Mouse (Mus musculus) heart, embryonic 16.5 days (tissue): Measurements from ENCODE around the gene Heg1. TPM values are rescaled to one million over a fixed set of nuclear protein-coding genes. Genes with fewer than 3 reads are reported as not detected.

Source experiments
- ATAC-seq: fragments of 200-750 bp; cut with Nextera tagmentation; replicated peaks from 2 replicates; pipeline ENCODE4 v1.8.0; 2017; ENCODE audit warnings: moderate number of reproducible peaks; ENCODE audit not compliant: insufficient read depth, low FRiP score; ENCODE audit errors: extremely low read depth
- H3K27ac ChIP-seq: fragments of 300-500 bp; sonication (generic); 2 replicates; pipeline ENCODE4 v1.5.1; 2014; ENCODE audit warnings: mild to moderate bottlenecking, low read length, control low read depth, moderate library complexity
- H3K27me3 ChIP-seq: fragments of 300-500 bp; sonication (generic); 2 replicates; pipeline ENCODE4 v1.6.1; 2014; ENCODE audit warnings: low read length, mixed read lengths; ENCODE audit not compliant: control insufficient read depth, insufficient read depth
- H3K36me3 ChIP-seq: fragments of 300-500 bp; sonication (generic); 2 replicates; pipeline ENCODE4 v1.6.1; 2014; ENCODE audit not compliant: control insufficient read depth, insufficient read depth
- H3K4me1 ChIP-seq: fragments of 300-500 bp; sonication (generic); 2 replicates; pipeline ENCODE4 v1.6.1; 2014; ENCODE audit warnings: low read length, mixed read lengths; ENCODE audit not compliant: control insufficient read depth, insufficient read depth
- H3K4me2 ChIP-seq: fragments of 300-500 bp; sonication (generic); 2 replicates; pipeline ENCODE4 v1.6.1; 2014; ENCODE audit warnings: low read depth, mild to moderate bottlenecking, control low read depth, low read length
- H3K4me3 ChIP-seq: fragments of 300-500 bp; sonication (generic); 2 replicates; pipeline ENCODE4 v1.5.1; 2014; ENCODE audit warnings: mild to moderate bottlenecking, control low read depth, low read length
- H3K9ac ChIP-seq: fragments of 300-500 bp; sonication (generic); 2 replicates; pipeline ENCODE4 v1.6.1; 2014; ENCODE audit warnings: low read length, control low read depth
- H3K9me3 ChIP-seq: fragments of 300-500 bp; sonication (generic); replicated peaks from 2 replicates; pipeline ENCODE4 v1.6.1; 2016; ENCODE audit warnings: low read length; ENCODE audit not compliant: control insufficient read depth
- WGBS: fragments of 180-500 bp; shearing (Covaris S2); extraction: QIAGEN DNeasy Blood & Tissue Kit; methylation state at CpG from one replicate; pipeline ENCODE4 v1.1.7; 2014; 5-methylcytosine and 5-hydroxymethylcytosine counted together
- polyA plus RNA-seq: library from polyadenylated mRNA; unstranded; fragments of >200 nt; fragmentation: Nextera tagmentation; extraction: Ambion mirVana; gene quantifications from 2 replicates; pipeline ENCODE4 v1.2.1, GENCODE M21; 2015

The Heg1 gene
- polyA plus RNA-seq, 1 experiment from 2014 or later = 34.0 TPM

DNA sequence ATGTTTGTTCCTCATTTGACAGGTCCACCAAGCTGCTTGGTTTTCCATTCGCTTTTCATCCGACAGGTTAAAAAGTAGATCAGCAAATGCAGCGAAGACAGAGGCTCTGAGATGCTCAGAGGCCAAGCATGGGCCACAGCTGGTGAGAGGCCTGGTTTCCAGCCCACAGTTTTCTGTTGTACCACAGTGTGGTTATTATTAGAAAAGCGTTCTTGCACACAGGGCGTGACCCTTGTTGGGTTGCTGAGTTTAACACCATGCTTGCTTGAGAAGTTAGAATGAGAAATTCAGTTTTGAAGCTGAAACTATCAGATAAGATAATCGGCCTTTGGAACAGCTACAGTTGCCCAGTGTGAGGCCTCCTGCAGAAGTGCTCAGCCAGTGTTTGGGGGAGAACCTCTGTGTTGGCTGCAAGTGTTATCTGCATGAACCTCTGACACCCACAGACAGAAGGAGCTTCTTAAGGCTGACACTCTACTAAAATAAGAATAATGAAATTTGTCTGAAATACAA lies 48.1 kb downstream of the Heg1 start:
- peak overlapping the region; percentile 47; the same call in 1 of the 2 replicates for H3K27ac ChIP-seq
- H3K9me3 ChIP-seq = no peaks in the 10 kb centered on the region
- H3K36me3 ChIP-seq = peaks cover 47% of the 10 kb centered on the region
- peaks cover 15% of the 10 kb centered on the region for H3K4me1 ChIP-seq
- no peaks in the 10 kb centered on the region for H3K27me3 ChIP-seq
- no peak overlapping the region for H3K9ac ChIP-seq
- WGBS = 48% methylated on average over 6 of the region's 6 CpGs
- H3K4me2 ChIP-seq = no peak overlapping the region
- 0 out of 2 replicates have a peak, but pooled peaks have one; percentile 50 for ATAC-seq
- no peak overlapping the region for H3K4me3 ChIP-seq

DNA sequence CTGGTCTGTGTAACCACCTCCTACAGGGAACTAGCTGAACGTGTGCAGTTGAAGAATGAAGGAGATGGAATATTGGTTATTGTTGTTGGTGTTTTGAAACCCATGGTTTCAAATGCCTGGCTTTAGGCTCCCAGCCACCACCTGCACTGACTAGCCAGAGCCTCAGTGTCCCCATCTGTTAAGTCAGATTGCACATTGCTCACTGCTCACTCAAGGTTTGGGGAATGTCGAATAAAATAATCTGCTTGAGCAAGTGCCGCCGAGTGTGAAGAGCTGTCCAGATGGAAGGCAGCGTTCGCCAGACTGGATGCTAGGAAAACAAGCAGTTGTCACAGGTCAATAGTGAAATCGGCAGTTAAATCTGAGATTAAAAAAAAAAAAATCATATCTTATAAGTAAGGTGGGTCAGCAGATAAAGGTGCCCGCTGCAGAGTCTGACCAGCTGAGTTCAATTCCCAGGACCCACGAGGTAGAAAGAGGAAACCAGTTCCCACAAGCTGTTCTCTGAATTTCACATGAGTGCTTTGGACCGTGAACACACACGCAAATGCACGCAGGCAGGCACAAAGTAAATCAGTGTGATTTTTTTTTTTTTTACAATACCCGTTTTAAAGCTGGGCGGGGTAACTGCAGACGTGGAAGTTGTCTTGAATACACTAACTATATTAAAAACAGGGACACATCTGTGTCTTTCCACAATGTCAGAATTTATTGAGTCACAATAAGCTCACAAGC lies 48.8 kb downstream of the Heg1 start:
- Histone ChIP-seq H3K36me3 (peaks cover 44% of the 10 kb centered on the region), H3K27ac (no peak overlapping the region), H3K9ac (no peak overlapping the region), H3K4me1 (peaks cover 15% of the 10 kb centered on the region), H3K9me3 (no peaks in the 10 kb centered on the region), H3K4me3 (no peak overlapping the region), H3K4me2 (no peak overlapping the region), H3K27me3 (no peaks in the 10 kb centered on the region)
- 76% methylated on average over 15 of the region's 15 CpGs for WGBS
- no peak for ATAC-seq

GRCm38 (mm10) chr16:33733864-33734263 lies 49.7 kb downstream of the Heg1 start:
- Histone ChIP-seq H3K4me1 (peaks cover 15% of the 10 kb centered on the region), H3K36me3 (peaks cover 45% of the 10 kb centered on the region), H3K27ac (no peak overlapping the region), H3K4me2 (no peak overlapping the region), H3K9me3 (no peaks in the 10 kb centered on the region), H3K9ac (no peak overlapping the region), H3K4me3 (no peak overlapping the region), H3K27me3 (no peaks in the 10 kb centered on the region)
- WGBS = 81% methylated on average over 6 of the region's 6 CpGs
- ATAC-seq = no peak

GRCm38 (mm10) chr16:33734545-33734944 lies 50.4 kb downstream of the Heg1 start:
- Histone ChIP-seq H3K4me1 (peaks cover 15% of the 10 kb centered on the region), H3K27ac (no peak overlapping the region), H3K4me2 (no peak overlapping the region), H3K9ac (no peak overlapping the region), H3K9me3 (no peaks in the 10 kb centered on the region), H3K27me3 (no peaks in the 10 kb centered on the region), H3K36me3 (peaks cover 42% of the 10 kb centered on the region), H3K4me3 (no peak overlapping the region)
- no peak for ATAC-seq
- 64% methylated on average over 10 of the region's 10 CpGs for WGBS

DNA sequence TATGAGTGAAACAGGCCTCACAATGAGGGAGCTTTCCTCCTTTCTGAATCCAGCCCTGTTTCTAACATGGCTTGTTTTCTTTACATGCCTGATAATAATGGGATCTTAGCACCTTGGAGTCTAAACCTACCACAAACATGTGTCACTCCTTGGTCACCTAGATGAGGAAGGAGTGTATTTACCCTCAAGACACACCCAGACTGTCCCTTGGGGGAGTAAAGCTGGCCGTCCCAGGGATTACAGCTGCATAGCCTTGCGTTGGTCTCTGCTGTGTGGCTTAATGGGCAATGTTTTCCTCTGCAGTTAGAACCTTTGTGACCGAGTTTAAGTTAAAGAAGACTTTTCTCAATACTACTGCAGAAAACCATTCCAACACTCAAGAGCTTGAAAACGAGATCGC lies 51.1 kb downstream of the Heg1 start:
- ATAC-seq = no peak
- Histone ChIP-seq H3K36me3 (peaks cover 37% of the 10 kb centered on the region), H3K4me1 (peaks cover 16% of the 10 kb centered on the region), H3K27ac (no peak overlapping the region), H3K9ac (no peak overlapping the region), H3K9me3 (no peaks in the 10 kb centered on the region), H3K4me3 (no peak overlapping the region), H3K4me2 (no peak overlapping the region), H3K27me3 (no peaks in the 10 kb centered on the region)
- WGBS = 81% methylated on average over 5 of the region's 5 CpGs

DNA sequence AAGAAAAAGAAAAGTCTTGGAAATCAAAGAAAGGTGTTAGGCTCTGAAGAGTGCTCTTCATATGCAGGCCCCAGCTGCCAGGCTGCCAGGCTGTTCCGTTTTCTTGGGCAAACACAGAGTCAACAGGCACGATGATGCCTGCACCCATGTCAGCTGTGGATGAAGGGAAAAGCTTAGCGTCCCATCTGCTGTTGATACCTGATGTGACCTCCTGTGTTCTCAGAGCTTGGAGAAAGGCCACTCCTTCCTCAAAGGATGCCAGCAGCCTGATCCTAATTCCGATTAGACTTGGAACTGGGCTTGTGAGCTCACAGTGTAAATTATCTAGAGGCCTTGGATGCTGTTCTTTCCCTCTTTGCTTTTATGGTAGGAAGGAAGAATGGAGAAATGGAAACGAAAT lies 51.6 kb downstream of the Heg1 start:
- ATAC-seq = no peak
- Histone ChIP-seq H3K4me2 (no peak overlapping the region), H3K27ac (no peak overlapping the region), H3K27me3 (no peaks in the 10 kb centered on the region), H3K9me3 (no peaks in the 10 kb centered on the region), H3K36me3 (peaks cover 35% of the 10 kb centered on the region), H3K4me3 (no peak overlapping the region), H3K9ac (no peak overlapping the region), H3K4me1 (peaks cover 19% of the 10 kb centered on the region)
- WGBS = 74% methylated on average over 5 of the region's 5 CpGs

DNA sequence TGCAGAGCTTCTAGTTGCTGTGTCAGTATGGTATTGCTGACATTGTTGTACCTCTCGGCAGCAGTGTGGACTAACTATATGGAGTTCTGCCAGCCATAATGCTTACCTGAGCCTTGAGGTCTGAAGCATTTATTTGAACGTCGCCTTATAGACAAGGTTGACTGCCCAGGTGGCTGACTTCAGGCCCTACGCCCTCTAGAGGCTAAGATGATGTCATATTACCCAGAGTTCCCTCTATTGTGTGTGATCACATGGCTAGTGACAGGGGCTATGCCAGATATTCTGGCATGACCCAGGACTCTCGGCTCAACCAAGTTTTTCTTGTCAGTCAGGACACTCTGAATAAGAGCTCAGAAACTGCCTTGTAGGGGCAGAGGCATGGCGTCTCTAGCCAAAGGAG lies 52.6 kb downstream of the Heg1 start:
- WGBS = 70% methylated on average over 6 of the region's 6 CpGs
- ATAC-seq = no peak
- Histone ChIP-seq H3K27me3 (no peaks in the 10 kb centered on the region), H3K4me1 (peaks cover 24% of the 10 kb centered on the region), H3K9ac (no peak overlapping the region), H3K4me3 (no peak overlapping the region), H3K27ac (no peak overlapping the region), H3K4me2 (no peak overlapping the region), H3K9me3 (no peaks in the 10 kb centered on the region), H3K36me3 (peaks cover 33% of the 10 kb centered on the region)

- Histone ChIP-seq H3K4me3 (no peak overlapping the region), H3K27me3 (no peaks in the 10 kb centered on the region), H3K36me3 (peaks cover 39% of the 10 kb centered on the region), H3K4me2 (no peak overlapping the region), H3K4me1 (peaks cover 16% of the 10 kb centered on the region), H3K27ac (no peak overlapping the region), H3K9ac (no peak overlapping the region), H3K9me3 (no peaks in the 10 kb centered on the region)
- ATAC-seq = no peak
- WGBS = 73% methylated on average over 7 of the region's 7 CpGs
Measured at GRCm38 (mm10) chr16:33738949-33739719, 55.0 kb downstream of the Heg1 start.

DNA sequence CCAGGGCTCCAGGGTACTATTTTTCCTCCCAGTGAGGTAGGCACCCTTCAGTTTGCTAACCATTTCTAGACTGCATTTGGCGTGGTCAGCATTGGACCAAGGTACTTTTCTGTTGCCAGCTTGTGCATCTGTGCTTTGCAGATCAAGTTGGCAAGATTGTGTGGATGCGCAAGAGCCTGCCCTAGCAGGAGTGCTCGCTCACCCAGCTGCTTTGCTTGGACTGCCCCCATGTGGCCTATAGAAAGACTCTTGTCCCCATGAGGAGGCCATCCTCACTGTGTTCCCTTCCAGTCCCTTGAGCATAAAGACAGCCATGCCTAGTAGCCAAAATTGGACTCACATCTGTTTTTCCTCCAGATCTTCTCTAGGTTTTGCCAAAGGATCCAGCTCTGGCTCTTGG lies 55.6 kb downstream of the Heg1 start:
- Histone ChIP-seq H3K36me3 (peaks cover 43% of the 10 kb centered on the region), H3K27ac (no peak overlapping the region), H3K4me1 (peaks cover 16% of the 10 kb centered on the region), H3K4me3 (no peak overlapping the region), H3K9ac (no peak overlapping the region), H3K9me3 (no peaks in the 10 kb centered on the region), H3K27me3 (no peaks in the 10 kb centered on the region), H3K4me2 (no peak overlapping the region)
- ATAC-seq = no peak
- WGBS = 55% methylated on average over 3 of the region's 3 CpGs
